Mouse (Mus musculus): ENCODE results near the gene Mcemp1.

GRCm38 (mm10) chr8:3718559-3718958, 53.0 kb downstream of the Mcemp1 start:
- TF ChIP-seq GATA1 (IDR thresholded peaks at IDR 0.05; ENCODE audit: borderline replicate concordance, low read length) (no peak), FLI1 (IDR thresholded peaks at IDR 0.05; ENCODE audit: low read length) (no peak)

Data from megakaryocyte, embryonic 14.5 days (primary cell).